Comparison of ENCODE assay signal across 10 mouse cellular contexts in genomic region chr9:25484619-25484986, GRCm38 (mm10). TPM values are rescaled to one million over a fixed set of nuclear protein-coding genes. Genes with fewer than 3 reads are reported as not detected.
DNase-seq lines count a peak whose midpoint lies in the region; ATAC-seq and TF ChIP-seq lines count a peak whose summit lies in the region.
"Had no signal": no experiment of that assay in that cellular context is flagged by ENCODE, and none has a peak within 500 bp of the region (broad histone marks: within the 10 kb centered on the region; RNA-seq: fewer than 3 reads in every experiment).

No protein-coding gene starts in this region.

- peak overlapping the region; percentile 30; the same call in 1 of the 2 replicates for H3K4me2 ChIP-seq in lung, embryonic 16.5 days (ENCODE audit: low read depth, low read length)
- H3K4me2 ChIP-seq in hindbrain, embryonic 16.5 days (ENCODE audit: low read length), result peak overlapping the region; percentile 69

- no peak for ATAC-seq in lung, embryonic 16.5 days (ENCODE audit: low read depth)
- no peak for ATAC-seq in hindbrain, embryonic 16.5 days

- H3K4me1 ChIP-seq in lung, embryonic 16.5 days (replicated peaks; ENCODE audit: control insufficient read depth, insufficient read depth, low read length), result peaks cover 38% of the 10 kb centered on the region
- H3K4me1 ChIP-seq in hindbrain, embryonic 16.5 days (ENCODE audit: control insufficient read depth, insufficient read depth, low read depth, low read length), result peaks cover 30% of the 10 kb centered on the region
- H3K4me1 ChIP-seq in olfactory bulb, adult 2 months (ENCODE audit: control insufficient read depth, insufficient read depth, low read length), result peaks cover 26% of the 10 kb centered on the region

- 0 out of 2 replicates have a peak overlapping the region, but pooled peaks have one; percentile 5 for H3K4me3 ChIP-seq in lung, embryonic 16.5 days (ENCODE audit: low read length)
- peak overlapping the region; percentile 17 for H3K4me3 ChIP-seq in hindbrain, embryonic 16.5 days (ENCODE audit: low read length)
- H3K4me3 ChIP-seq in olfactory bulb, adult 2 months (ENCODE audit: insufficient read depth, low read depth, low read length), result peak overlapping the region; percentile 53
- H3K4me3 ChIP-seq: liver, embryonic 15.5 days had no signal

- no peak for TF ChIP-seq POLR2A in olfactory bulb, adult 2 months (IDR thresholded peaks at IDR 0.05; ENCODE audit: insufficient read depth, low read depth, low read length)

- H3K36me3 ChIP-seq in lung, embryonic 16.5 days (ENCODE audit: control insufficient read depth, insufficient read depth, low read length), result no peaks in the 10 kb centered on the region
- H3K36me3 ChIP-seq in hindbrain, embryonic 16.5 days (ENCODE audit: control insufficient read depth, insufficient read depth, low read length), result no peaks in the 10 kb centered on the region
- H3K36me3 ChIP-seq: liver, embryonic 15.5 days had no signal

- DNase-seq in adrenal gland, postnatal 10 days, result peak; percentile 47
- no peak for DNase-seq in adrenal gland, adult 18-20 months (ENCODE audit: low spot score in 2 of 2)
- DNase-seq in lung, postnatal 25 days (ENCODE audit: low spot score), result no peak
- no peak for DNase-seq in right cerebral cortex, adult 2 months (ENCODE audit: low spot score in 2 of 2)
- DNase-seq in frontal cortex, postnatal 36 days (ENCODE audit: low spot score in 2 of 2), result no peak
- DNase-seq: spleen, adult 18-20 months had no signal

- no peak for TF ChIP-seq CTCF in olfactory bulb, adult 2 months (IDR thresholded peaks at IDR 0.05; ENCODE audit: insufficient read depth, low read depth, low read length)

- no peaks in the 10 kb centered on the region for H3K9me3 ChIP-seq in lung, embryonic 16.5 days (ENCODE audit: control insufficient read depth, low read length)
- H3K9me3 ChIP-seq in hindbrain, embryonic 16.5 days (ENCODE audit: control insufficient read depth, low read length), result no peaks in the 10 kb centered on the region
- H3K9me3 ChIP-seq: liver, embryonic 15.5 days had no signal

- H3K27ac ChIP-seq in lung, embryonic 16.5 days (ENCODE audit: low read length), result no peak overlapping the region
- no peak overlapping the region for H3K27ac ChIP-seq in hindbrain, embryonic 16.5 days (ENCODE audit: low read depth, low read length)
- H3K27ac ChIP-seq in olfactory bulb, adult 2 months (ENCODE audit: insufficient read depth, low read depth, low read length), result peak overlapping the region; percentile 30
- H3K27ac ChIP-seq: liver, embryonic 15.5 days had no signal

- H3K27me3 ChIP-seq in lung, embryonic 16.5 days (ENCODE audit: control insufficient read depth, insufficient read depth, low read depth, low read length), result no peaks in the 10 kb centered on the region
- no peaks in the 10 kb centered on the region for H3K27me3 ChIP-seq in hindbrain, embryonic 16.5 days (replicated peaks; ENCODE audit: control insufficient read depth, insufficient read depth, low read length)

- 54% methylated on average over 3 of the region's 3 CpGs for WGBS in lung, embryonic 16.5 days
- 65% methylated on average over 3 of the region's 3 CpGs for WGBS in hindbrain, embryonic 16.5 days
- 25% methylated on average over 3 of the region's 3 CpGs for WGBS in olfactory bulb, adult 2 months

- H3K9ac ChIP-seq in lung, embryonic 16.5 days (ENCODE audit: low read length), result peak overlapping the region; percentile 43
- no peak overlapping the region for H3K9ac ChIP-seq in hindbrain, embryonic 16.5 days (ENCODE audit: low read depth, low read length)
- H3K9ac ChIP-seq: liver, embryonic 15.5 days had no signal

RNA-seq across cellular contexts. Expression of gene Eepd1, which starts 3.3 kb away (rescaled TPM):
- 10 to 100 TPM; 18.6 to 30.3 TPM for total RNA-seq in adrenal gland, postnatal 10 days (2021)
- 10 to 100 TPM; 20.3 to 60.0 TPM for total RNA-seq in adrenal gland, adult 18-20 months (2021)
- polyA plus RNA-seq in lung, embryonic 16.5 days (2015; fragmentation: Nextera tagmentation; extraction: Ambion mirVana), result 11.0 and 11.3 TPM in 2 replicates
- polyA plus RNA-seq in hindbrain, embryonic 16.5 days (2015; fragmentation: Nextera tagmentation; extraction: Ambion mirVana), result 15.3 and 15.6 TPM in 2 replicates
- polyA plus RNA-seq in olfactory bulb, adult 2 months (2012; ENCODE audit: insufficient read depth, insufficient read length, low replicate concordance, missing spikeins), result not detected in 2 replicates
